Mouse (Mus musculus): ENCODE results near the gene Utp3.

GRCm38 (mm10) chr5:88569541-88569940 lies 15.3 kb downstream of the Utp3 start:
- no peak for TF ChIP-seq CTCF (IDR thresholded peaks at IDR 0.05; ENCODE audit: low read depth, low read length)
- TF ChIP-seq POLR2A (IDR thresholded peaks at IDR 0.05; ENCODE audit: extremely low read depth, insufficient read depth, low read length): no peak

Measured in liver, adult 2 months (tissue).